In genomic region chr8:121480411-121481031, GRCm38 (mm10) we compare ENCODE assay signal across 15 mouse cellular contexts.
DNase-seq lines count a peak whose midpoint lies in the region; ATAC-seq and TF ChIP-seq lines count a peak whose summit lies in the region.
"Had no signal": no experiment of that assay in that cellular context is flagged by ENCODE, and none has a peak within 500 bp of the region (broad histone marks: within the 10 kb centered on the region; RNA-seq: fewer than 3 reads in every experiment).

No protein-coding gene starts in this region.

- no peak for TF ChIP-seq POLR2A in kidney, adult 2 months (IDR thresholded peaks at IDR 0.05; ENCODE audit: low read depth, low read length)

- H3K36me3 ChIP-seq in kidney, postnatal 0 days (ENCODE audit: insufficient read depth, low read length): no peaks in the 10 kb centered on the region
- H3K36me3 ChIP-seq in kidney, adult 2 months (ENCODE audit: control insufficient read depth, insufficient read depth, low read length): no peaks in the 10 kb centered on the region
- H3K36me3 ChIP-seq in embryonic facial prominence, embryonic 14.5 days (ENCODE audit: control insufficient read depth, insufficient read depth, low read length): no peaks in the 10 kb centered on the region
- H3K36me3 ChIP-seq in intestine, embryonic 16.5 days (ENCODE audit: control insufficient read depth, insufficient read depth, low read length): no peaks in the 10 kb centered on the region
- H3K36me3 ChIP-seq in midbrain, embryonic 16.5 days (ENCODE audit: control insufficient read depth, insufficient read depth, low read length): no peaks in the 10 kb centered on the region
- H3K36me3 ChIP-seq: heart, embryonic 13.5 days had no signal

- intact Hi-C loops in heart, postnatal 10 days (cut with DNase I): no loop called here

- no peak overlapping the region for H3K9ac ChIP-seq in kidney, postnatal 0 days (ENCODE audit: low read depth, low read length)
- 0 out of 2 replicates have a peak overlapping the region, but pooled peaks have one; percentile 25 for H3K9ac ChIP-seq in embryonic facial prominence, embryonic 14.5 days (ENCODE audit: low read depth, low read length)
- H3K9ac ChIP-seq in intestine, embryonic 16.5 days (ENCODE audit: low read depth, low read length): no peak overlapping the region
- no peak overlapping the region for H3K9ac ChIP-seq in midbrain, embryonic 16.5 days (ENCODE audit: low read depth, low read length)
- H3K9ac ChIP-seq: heart, embryonic 13.5 days had no signal

- no peaks in the 10 kb centered on the region for H3K9me3 ChIP-seq in kidney, postnatal 0 days (replicated peaks; ENCODE audit: low read length)
- H3K9me3 ChIP-seq in embryonic facial prominence, embryonic 14.5 days (ENCODE audit: control insufficient read depth, low read length): no peaks in the 10 kb centered on the region
- no peaks in the 10 kb centered on the region for H3K9me3 ChIP-seq in intestine, embryonic 16.5 days (ENCODE audit: control insufficient read depth, low read length)
- no peaks in the 10 kb centered on the region for H3K9me3 ChIP-seq in midbrain, embryonic 16.5 days (replicated peaks; ENCODE audit: control insufficient read depth, low read length, poor library complexity, severe bottlenecking)
- H3K9me3 ChIP-seq: heart, embryonic 13.5 days had no signal

- 0 out of 2 replicates have a peak overlapping the region, but pooled peaks have one; percentile 16 for H3K27ac ChIP-seq in kidney, postnatal 0 days
- no peak overlapping the region for H3K27ac ChIP-seq in kidney, adult 2 months (ENCODE audit: insufficient read depth, low read depth, low read length)
- peak overlapping the region; percentile 65 for H3K27ac ChIP-seq in embryonic facial prominence, embryonic 14.5 days (replicated peaks; ENCODE audit: low read depth, low read length)
- H3K27ac ChIP-seq in intestine, embryonic 16.5 days (ENCODE audit: low read length): no peak overlapping the region
- 0 out of 2 replicates have a peak overlapping the region, but pooled peaks have one; percentile 28 for H3K27ac ChIP-seq in midbrain, embryonic 16.5 days (ENCODE audit: low read length)
- H3K27ac ChIP-seq: heart, embryonic 13.5 days had no signal

- H3K4me2 ChIP-seq in kidney, postnatal 0 days (ENCODE audit: low read length): no peak overlapping the region
- peak overlapping the region; percentile 19 for H3K4me2 ChIP-seq in embryonic facial prominence, embryonic 14.5 days (ENCODE audit: low read depth, low read length)
- H3K4me2 ChIP-seq in intestine, embryonic 16.5 days (ENCODE audit: low read depth, low read length): 0 out of 2 replicates have a peak overlapping the region, but pooled peaks have one; percentile 21
- H3K4me2 ChIP-seq in midbrain, embryonic 16.5 days (ENCODE audit: low read length): peak overlapping the region; percentile 33
- H3K4me2 ChIP-seq: heart, embryonic 13.5 days had no signal

- no peaks in the 10 kb centered on the region for H3K27me3 ChIP-seq in kidney, postnatal 0 days (ENCODE audit: insufficient read depth, low read length)
- no peaks in the 10 kb centered on the region for H3K27me3 ChIP-seq in kidney, adult 2 months (replicated peaks; ENCODE audit: control insufficient read depth, insufficient read depth, low read length)
- H3K27me3 ChIP-seq in embryonic facial prominence, embryonic 14.5 days (replicated peaks; ENCODE audit: control insufficient read depth, insufficient read depth, low read length): no peaks in the 10 kb centered on the region
- H3K27me3 ChIP-seq in intestine, embryonic 16.5 days (replicated peaks; ENCODE audit: control insufficient read depth, insufficient read depth, low read length): no peaks in the 10 kb centered on the region
- peaks cover 25% of the 10 kb centered on the region for H3K27me3 ChIP-seq in midbrain, embryonic 16.5 days (ENCODE audit: control insufficient read depth, insufficient read depth, low read depth, low read length)

- no peak for ATAC-seq in kidney, postnatal 0 days (replicated peaks; ENCODE audit: low FRiP score, low read depth)
- ATAC-seq in embryonic facial prominence, embryonic 14.5 days (ENCODE audit: low read depth): no peak; the same call in 1 of the 2 replicates
- no peak for ATAC-seq in intestine, embryonic 16.5 days
- ATAC-seq in midbrain, embryonic 16.5 days: no peak
- no peak for ATAC-seq in inflammation-experienced regulatory T-cells, adult 6 months

- H3K4me3 ChIP-seq in kidney, postnatal 0 days (replicated peaks; ENCODE audit: low read depth, low read length): no peak overlapping the region
- no peak overlapping the region for H3K4me3 ChIP-seq in kidney, adult 2 months (ENCODE audit: insufficient read depth, low read depth, low read length)
- H3K4me3 ChIP-seq in embryonic facial prominence, embryonic 14.5 days (ENCODE audit: low read depth, low read length): no peak overlapping the region
- H3K4me3 ChIP-seq in intestine, embryonic 16.5 days (ENCODE audit: low read length): no peak overlapping the region
- H3K4me3 ChIP-seq in midbrain, embryonic 16.5 days (ENCODE audit: low read depth, low read length): no peak overlapping the region
- H3K4me3 ChIP-seq: heart, embryonic 13.5 days had no signal

- DNase-seq in kidney, postnatal 0 days (ENCODE audit: low spot score): no peak
- DNase-seq in kidney, adult 2 months: no peak
- DNase-seq in embryonic facial prominence, embryonic 14.5 days (ENCODE audit: low spot score): peak; percentile 78
- no peak for DNase-seq in heart, postnatal 10 days
- DNase-seq in frontal cortex, postnatal 36 days (ENCODE audit: low spot score in 2 of 2): no peak
- DNase-seq: adrenal gland, adult 2 months; gastrocnemius, postnatal 36 days; kidney, adult 8-10 months; layer of hippocampus, postnatal 36 days; right cerebral cortex, postnatal 14 days; thymus, postnatal 25 days had no signal

- H3K4me1 ChIP-seq in kidney, postnatal 0 days (replicated peaks; ENCODE audit: insufficient read depth, low read length): peaks cover 20% of the 10 kb centered on the region; the same call in 1 of the 2 replicates
- H3K4me1 ChIP-seq in kidney, adult 2 months (ENCODE audit: control insufficient read depth, insufficient read depth, low read length): no peaks in the 10 kb centered on the region
- peaks cover 38% of the 10 kb centered on the region for H3K4me1 ChIP-seq in embryonic facial prominence, embryonic 14.5 days (ENCODE audit: control insufficient read depth, insufficient read depth, low read length)
- peaks cover 7% of the 10 kb centered on the region; the same call in 1 of the 2 replicates for H3K4me1 ChIP-seq in intestine, embryonic 16.5 days (ENCODE audit: control insufficient read depth, insufficient read depth, low read length)
- H3K4me1 ChIP-seq in midbrain, embryonic 16.5 days (ENCODE audit: control insufficient read depth, insufficient read depth, low read length): peaks cover 10% of the 10 kb centered on the region

- WGBS in kidney, postnatal 0 days: 58% methylated on average over 26 of the region's 26 CpGs
- 63% methylated on average over 26 of the region's 26 CpGs for WGBS in kidney, adult 2 months
- WGBS in embryonic facial prominence, embryonic 14.5 days: 27% methylated on average over 26 of the region's 26 CpGs
- 46% methylated on average over 26 of the region's 26 CpGs for WGBS in intestine, embryonic 16.5 days
- 7% methylated on average over 26 of the region's 26 CpGs for WGBS in midbrain, embryonic 16.5 days

- no peak for TF ChIP-seq CTCF in kidney, postnatal 0 days (IDR thresholded peaks at IDR 0.05; ENCODE audit: low read depth)
- TF ChIP-seq CTCF in kidney, adult 2 months (conservative IDR thresholded peaks at IDR 0.05; ENCODE audit: insufficient read depth, insufficient read length, low read depth, low read length): no peak

Comparison
In these comparisons a context has a peak if more than half of its experiments do, and no peak if none do; other contexts are left out.
1. H3K27ac ChIP-seq: peak in kidney, postnatal 0 days (single experiment), embryonic facial prominence, embryonic 14.5 days (single experiment) and midbrain, embryonic 16.5 days (single experiment); none in kidney, adult 2 months (single experiment) and intestine, embryonic 16.5 days (single experiment).